Mouse (Mus musculus) heart, postnatal 0 days (tissue): ENCODE measurements around the gene Ttll6. TPM values are rescaled to one million over a fixed set of nuclear protein-coding genes. Genes with fewer than 3 reads are reported as not detected.

Experiments used
- ATAC-seq: fragments of 200-750 bp; cut with Nextera tagmentation; 2 replicates; pipeline ENCODE4 v1.8.0; 2017; ENCODE audit warnings: low read depth, moderate number of reproducible peaks, moderate library complexity; ENCODE audit not compliant: insufficient read depth
- DNase-seq: peaks from one replicate; pipeline ENCODE4 v3.0.0-alpha.2; 2016; ENCODE audit warnings: low spot score
- H3K27ac ChIP-seq: fragments of 300-500 bp; sonication (generic); 2 replicates; pipeline ENCODE4 v1.5.1; 2014; ENCODE audit warnings: low read depth, mild to moderate bottlenecking
- H3K27me3 ChIP-seq: fragments of 300-500 bp; sonication (generic); 2 replicates; pipeline ENCODE4 v1.6.1; 2014; ENCODE audit warnings: low read length, mixed read lengths; ENCODE audit not compliant: control insufficient read depth, insufficient read depth
- H3K36me3 ChIP-seq: fragments of 300-500 bp; sonication (generic); replicated peaks from 2 replicates; pipeline ENCODE4 v1.6.1; 2014; ENCODE audit warnings: low read length, mixed read lengths; ENCODE audit not compliant: control insufficient read depth, insufficient read depth
- H3K4me1 ChIP-seq: fragments of 300-500 bp; sonication (generic); 2 replicates; pipeline ENCODE4 v1.6.1; 2014; ENCODE audit warnings: antibody characterized with exemption; ENCODE audit not compliant: control insufficient read depth, insufficient read depth
- H3K4me2 ChIP-seq: fragments of 300-500 bp; sonication (generic); 2 replicates; pipeline ENCODE4 v1.6.1; 2014; ENCODE audit warnings: low read depth, mild to moderate bottlenecking, low read length, moderate library complexity
- H3K4me3 ChIP-seq: fragments of 300-500 bp; sonication (generic); 2 replicates; pipeline ENCODE4 v1.5.1; 2014; ENCODE audit warnings: low read depth, low read length
- H3K9ac ChIP-seq: fragments of 300-500 bp; sonication (generic); replicated peaks from 2 replicates; pipeline ENCODE4 v1.6.1; 2014; ENCODE audit warnings: low read depth, low read length, mixed read lengths
- H3K9me3 ChIP-seq: fragments of 300-500 bp; sonication (generic); replicated peaks from 2 replicates; pipeline ENCODE4 v1.6.1; 2016; ENCODE audit warnings: low read length; ENCODE audit not compliant: control insufficient read depth
- CTCF ChIP-seq: IDR thresholded peaks from 2 replicates; pipeline ENCODE4 v1.5.1; 2016; ENCODE audit warnings: antibody characterized with exemption, control low read depth, low read depth
- EP300 ChIP-seq: IDR thresholded peaks from 2 replicates; pipeline ENCODE4 v1.6.1; 2016; ENCODE audit warnings: antibody characterized with exemption, low read depth
- WGBS: fragments of 180-500 bp; shearing (Covaris S2); extraction: QIAGEN DNeasy Blood & Tissue Kit; methylation state at CpG from one replicate; pipeline ENCODE4 v1.1.7; 2014; 5-methylcytosine and 5-hydroxymethylcytosine counted together
- polyA plus RNA-seq: library from polyadenylated mRNA; unstranded; fragments of >200 nt; fragmentation: Nextera tagmentation; extraction: Ambion mirVana; gene quantifications from 2 replicates; pipeline ENCODE4 v1.2.1, GENCODE M21; 2015
- total RNA-seq: library from RNA; depleted of rRNA; stranded (reverse); fragments of >200 nt; gene quantifications from 2 replicates; pipeline ENCODE4 v1.2.3, GENCODE M21; 2014; ENCODE audit warnings: low replicate concordance

Ttll6 gene
- total and polyA plus RNA-seq, 2 experiments from 2014 or later = not detected

DNA sequence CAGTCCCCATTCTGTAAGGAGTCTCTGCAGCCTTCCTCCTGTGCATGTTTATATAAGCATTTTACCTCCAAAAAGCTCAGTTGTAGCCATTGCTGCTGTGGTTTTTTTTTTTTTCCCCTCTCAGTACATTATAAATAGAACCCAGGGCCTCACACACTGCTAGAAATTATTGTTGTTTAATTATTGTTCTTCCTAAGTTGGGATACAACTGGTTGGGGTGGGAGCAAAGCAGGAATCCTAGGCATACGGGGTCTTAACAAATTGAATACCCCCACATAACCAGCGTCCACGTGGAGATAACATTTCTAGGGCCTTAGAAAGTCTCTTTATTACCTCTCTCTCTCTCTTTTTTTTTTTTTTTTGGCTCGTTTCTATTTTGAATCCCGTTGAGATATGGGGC is 57.5 kb downstream of the Ttll6 start:
- Histone ChIP-seq H3K4me1 (no peaks in the 10 kb centered on the region), H3K9me3 (no peaks in the 10 kb centered on the region), H3K36me3 (no peaks in the 10 kb centered on the region), H3K27me3 (peaks cover 99% of the 10 kb centered on the region), H3K4me2 (no peak overlapping the region), H3K27ac (no peak overlapping the region), H3K9ac (no peak overlapping the region), H3K4me3 (no peak overlapping the region)
- WGBS = 6% methylated on average over 5 of the region's 5 CpGs
- ATAC-seq (no peak), DNase-seq (no peak)
- TF ChIP-seq EP300 (no peak), CTCF (no peak)

DNA sequence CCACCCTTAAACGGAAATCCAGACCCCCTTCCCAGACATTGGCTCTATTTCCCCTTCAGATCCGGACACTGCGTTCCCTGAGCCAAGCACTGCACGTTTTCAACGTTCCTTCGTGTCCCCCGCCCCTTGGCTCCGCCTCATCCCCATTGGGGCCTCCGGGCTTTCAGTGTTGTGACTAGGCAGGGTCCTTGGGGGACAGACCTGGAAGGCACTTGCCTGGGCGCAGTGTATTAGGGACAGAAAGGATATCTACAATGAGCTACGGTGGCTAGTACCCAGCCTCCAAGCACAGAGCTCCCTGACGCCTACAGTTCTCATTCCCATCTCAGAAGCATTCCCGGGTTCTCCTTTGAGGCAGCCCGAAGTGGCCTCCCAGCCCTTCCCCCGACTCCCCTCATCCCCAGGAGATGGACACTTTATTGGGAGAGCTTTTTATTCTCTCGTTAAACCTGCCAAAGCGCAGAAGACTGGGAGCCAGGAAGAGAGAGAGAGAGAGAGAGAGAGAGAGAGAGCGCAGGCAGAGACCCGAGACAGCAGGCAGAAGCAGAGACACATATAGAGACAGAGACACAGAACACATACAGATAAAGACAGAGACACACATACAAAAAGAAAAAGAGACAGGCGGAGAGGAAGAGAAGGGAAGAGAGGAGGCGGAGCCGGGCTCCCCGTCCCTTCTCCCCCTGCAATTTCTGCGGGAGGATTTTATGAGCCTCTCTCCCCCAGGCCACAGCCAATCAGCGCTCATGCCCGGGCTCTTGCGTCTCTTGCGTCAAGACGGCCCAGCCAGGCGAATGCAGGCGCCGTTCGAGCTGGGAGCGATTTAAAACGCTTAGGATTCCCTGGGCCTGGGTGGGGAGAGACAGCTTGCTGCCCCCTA is 60.2 kb downstream of the Ttll6 start, which contains the start of gene Hoxb13:
Gene Hoxb13, plus strand, starts transcription at position 796 of the 880 bp plus-strand sequence.
- no peak for TF ChIP-seq EP300
- TF ChIP-seq CTCF = no peak
- Histone ChIP-seq H3K36me3 (no peaks in the 10 kb centered on the region), H3K9me3 (no peaks in the 10 kb centered on the region), H3K9ac (no peak within 1 kb of the TSS), H3K27ac (no peak within 1 kb of the TSS), H3K4me1 (no peaks in the 10 kb centered on the region), H3K27me3 (peaks cover 99% of the 10 kb centered on the region), H3K4me3 (peak within 1 kb of the TSS; percentile 8; the same call in 1 of the 2 replicates), H3K4me2 (no peak within 1 kb of the TSS)
- 2% methylated on average over 33 of the region's 35 CpGs for WGBS
- ATAC-seq (no peak), DNase-seq (no peak)

DNA sequence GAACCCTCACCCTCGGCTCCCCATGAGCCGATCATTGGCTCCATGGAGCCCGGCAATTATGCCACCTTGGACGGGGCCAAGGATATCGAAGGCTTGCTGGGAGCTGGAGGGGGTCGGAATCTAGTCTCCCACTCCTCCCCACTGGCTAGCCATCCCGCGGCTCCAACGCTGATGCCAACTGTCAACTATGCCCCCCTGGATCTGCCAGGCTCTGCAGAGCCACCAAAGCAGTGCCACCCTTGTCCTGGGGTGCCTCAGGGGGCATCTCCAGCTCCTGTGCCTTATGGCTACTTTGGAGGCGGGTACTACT is 60.8 kb downstream of the Ttll6 start:
- Histone ChIP-seq H3K4me3 (peak overlapping the region; percentile 8; the same call in 1 of the 2 replicates), H3K4me2 (no peak overlapping the region), H3K36me3 (no peaks in the 10 kb centered on the region), H3K27ac (no peak overlapping the region), H3K27me3 (peaks cover 99% of the 10 kb centered on the region), H3K4me1 (no peaks in the 10 kb centered on the region), H3K9me3 (no peaks in the 10 kb centered on the region), H3K9ac (no peak overlapping the region)
- WGBS = 3% methylated on average over 10 of the region's 10 CpGs
- no peak for TF ChIP-seq CTCF
- no peak for TF ChIP-seq EP300
- ATAC-seq (no peak), DNase-seq (no peak)

DNA sequence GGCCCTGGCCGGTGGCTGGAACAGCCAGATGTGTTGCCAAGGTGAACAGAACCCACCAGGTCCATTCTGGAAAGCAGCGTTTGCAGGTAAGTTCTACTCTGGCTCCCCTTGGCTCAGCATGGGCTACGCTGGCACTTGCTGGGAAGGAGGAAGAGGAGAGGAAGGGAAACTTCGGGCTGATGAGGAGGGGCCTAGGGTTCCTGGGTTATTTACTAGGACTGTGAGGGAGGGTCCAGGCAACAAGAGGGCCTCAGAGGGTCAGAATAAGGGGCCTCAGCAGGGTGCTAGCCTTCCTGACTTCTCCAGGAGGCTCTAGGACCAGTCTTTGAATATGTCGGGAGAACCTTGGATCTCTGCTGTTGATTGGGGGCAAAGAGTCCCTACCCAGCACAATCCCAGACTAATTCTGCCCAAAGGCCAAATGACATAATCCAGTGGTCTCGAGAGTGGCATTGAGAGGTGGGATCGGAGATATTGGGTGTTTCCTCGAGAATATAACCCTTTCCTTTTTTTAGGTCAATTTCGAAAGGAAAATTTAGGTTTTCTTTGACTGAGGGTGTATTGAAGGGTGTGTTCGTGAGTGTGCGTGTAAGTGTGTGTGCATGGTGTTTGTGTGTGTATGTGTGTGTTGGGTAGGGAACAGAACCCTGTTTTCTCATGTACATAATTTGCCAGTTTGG is 61.5 kb downstream of the Ttll6 start:
- H3K4me3 ChIP-seq = no peak overlapping the region
- 7% methylated on average over 11 of the region's 11 CpGs for WGBS
- no peak for TF ChIP-seq EP300
- TF ChIP-seq CTCF = no peak
- H3K4me1 ChIP-seq = no peaks in the 10 kb centered on the region
- no peaks in the 10 kb centered on the region for H3K9me3 ChIP-seq
- no peak overlapping the region for H3K27ac ChIP-seq
- H3K36me3 ChIP-seq = no peaks in the 10 kb centered on the region
- H3K27me3 ChIP-seq = peaks cover 100% of the 10 kb centered on the region
- no peak for DNase-seq
- H3K9ac ChIP-seq = no peak overlapping the region
- ATAC-seq = no peak
- no peak overlapping the region for H3K4me2 ChIP-seq

DNA sequence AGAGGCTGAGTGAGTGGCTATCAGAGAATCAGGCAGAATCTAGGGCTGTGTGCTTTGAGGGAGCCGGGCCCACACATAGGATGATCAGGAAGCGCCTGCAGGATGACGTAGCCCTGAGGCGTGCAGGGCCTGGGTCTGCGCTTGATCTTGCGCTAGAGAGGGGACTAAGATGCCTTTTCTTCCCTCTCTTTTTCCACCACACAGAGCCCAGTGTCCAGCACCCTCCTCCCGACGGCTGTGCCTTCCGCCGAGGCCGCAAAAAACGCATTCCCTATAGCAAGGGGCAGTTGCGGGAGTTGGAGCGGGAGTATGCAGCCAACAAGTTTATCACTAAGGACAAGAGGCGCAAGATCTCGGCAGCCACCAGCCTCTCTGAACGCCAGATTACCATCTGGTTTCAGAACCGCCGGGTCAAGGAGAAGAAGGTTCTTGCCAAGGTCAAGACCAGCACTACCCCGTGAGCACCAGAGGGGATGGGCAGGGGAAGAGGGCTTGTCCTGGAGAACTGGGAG is 62.2 kb downstream of the Ttll6 start:
- no peak for DNase-seq
- no peaks in the 10 kb centered on the region for H3K4me1 ChIP-seq
- H3K36me3 ChIP-seq = no peaks in the 10 kb centered on the region
- H3K9me3 ChIP-seq = no peaks in the 10 kb centered on the region
- H3K9ac ChIP-seq = no peak overlapping the region
- TF ChIP-seq CTCF (no peak), EP300 (no peak)
- ATAC-seq = no peak
- H3K4me2 ChIP-seq = no peak overlapping the region
- peaks cover 100% of the 10 kb centered on the region for H3K27me3 ChIP-seq
- no peak overlapping the region for H3K27ac ChIP-seq
- WGBS = 5% methylated on average over 20 of the region's 20 CpGs
- no peak overlapping the region for H3K4me3 ChIP-seq
